Comparison of ENCODE assay signal across 9 mouse cellular contexts in the genomic region with DNA sequence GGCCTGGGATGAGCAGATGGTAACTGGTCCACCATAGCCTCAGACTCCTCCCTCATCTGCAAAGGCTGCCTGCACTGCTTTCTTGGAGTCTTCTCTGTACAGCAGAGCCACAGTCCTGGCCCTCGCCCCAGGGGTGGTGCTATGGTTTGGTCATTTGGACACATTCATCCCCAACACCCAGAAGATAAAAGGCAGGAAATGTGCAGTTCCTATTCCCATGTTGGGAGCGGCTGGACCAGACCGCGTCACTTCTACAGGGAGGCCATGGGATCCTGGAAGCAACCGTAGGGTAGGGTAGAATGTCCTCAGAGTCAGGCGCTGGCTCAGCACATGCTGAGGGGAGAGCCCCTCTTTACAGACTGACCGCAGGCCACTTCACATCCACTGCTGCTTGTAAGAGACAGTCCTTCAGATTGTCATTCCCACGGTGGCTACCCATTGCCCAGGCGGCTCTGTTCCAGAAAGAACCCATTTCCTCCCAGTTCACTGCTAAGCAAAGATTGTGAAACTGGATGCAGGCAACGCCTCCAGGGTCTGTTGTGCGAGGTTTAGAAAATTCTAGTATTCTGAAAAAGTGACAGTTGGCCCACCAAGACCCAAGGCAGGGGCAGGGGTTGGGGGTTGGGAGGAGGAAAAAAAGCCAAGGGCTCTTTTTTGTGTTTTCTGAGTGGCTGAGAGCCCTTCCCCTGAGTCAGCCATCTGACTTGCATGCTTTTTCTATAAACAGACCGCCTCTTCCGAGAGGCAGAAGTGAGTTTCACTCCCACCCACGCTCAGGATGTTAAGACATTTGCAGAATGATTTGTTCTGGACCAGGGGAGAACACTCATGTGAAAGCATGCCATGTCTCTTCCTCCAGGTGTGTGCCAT. TPM values are rescaled to one million over a fixed set of nuclear protein-coding genes. Genes with fewer than 3 reads are reported as not detected.
DNase-seq lines count a peak whose midpoint lies in the region; ATAC-seq and TF ChIP-seq lines count a peak whose summit lies in the region.
"Had no signal": no experiment of that assay in that cellular context is flagged by ENCODE, and none has a peak within 500 bp of the region (broad histone marks: within the 10 kb centered on the region; RNA-seq: fewer than 3 reads in every experiment).

No protein-coding gene starts in this region.

- peaks cover 17% of the 10 kb centered on the region for H3K4me1 ChIP-seq in cortical plate, adult 2 months (ENCODE audit: control insufficient read depth, insufficient read depth, low read length)
- H3K4me1 ChIP-seq in heart, embryonic 14.5 days (ENCODE audit: control insufficient read depth in 2 of 2, insufficient read depth in 2 of 2, low read length in 2 of 2): peaks cover 39 to 67% of the 10 kb centered on the region in 2 experiments
- H3K4me1 ChIP-seq in cerebellum, adult 2 months (ENCODE audit: control insufficient read depth, insufficient read depth, low read length): no peaks in the 10 kb centered on the region; the same call in 1 of the 2 replicates

- H3K27me3 ChIP-seq in heart, embryonic 14.5 days (ENCODE audit: control insufficient read depth, insufficient read depth, low read length): no peaks in the 10 kb centered on the region
- no peaks in the 10 kb centered on the region for H3K27me3 ChIP-seq in myocyte (ENCODE audit: control insufficient read depth, insufficient read depth, insufficient read length)
- peaks cover 3% of the 10 kb centered on the region; the same call in 1 of the 2 replicates for H3K27me3 ChIP-seq in cerebellum, adult 2 months (ENCODE audit: control insufficient read depth, insufficient read depth, low read length)
- H3K27me3 ChIP-seq: limb, embryonic 13.5 days had no signal

- H3K79me2 ChIP-seq in myocyte (ENCODE audit: control insufficient read depth, insufficient read depth): no peaks in the 10 kb centered on the region

- peak; percentile 14; the same call in 1 of the 2 replicates for ATAC-seq in heart, embryonic 14.5 days (ENCODE audit: insufficient number of reproducible peaks, insufficient read depth, low FRiP score, low read depth)

- peak overlapping the region; percentile 21 for H3K4me2 ChIP-seq in heart, embryonic 14.5 days (ENCODE audit: low read length)
- peak overlapping the region; percentile 95 for H3K4me2 ChIP-seq in myocyte (ENCODE audit: low read depth)
- H3K4me2 ChIP-seq: limb, embryonic 13.5 days had no signal

- WGBS in heart, embryonic 14.5 days: 56% methylated on average over 14 of the region's 14 CpGs
- 85% methylated on average over 14 of the region's 14 CpGs for WGBS in cerebellum, adult 2 months

- no peaks in the 10 kb centered on the region for H3K9me3 ChIP-seq in heart, embryonic 14.5 days (ENCODE audit: control insufficient read depth, low read length)
- H3K9me3 ChIP-seq: limb, embryonic 13.5 days had no signal

- no peaks in the 10 kb centered on the region for H3K36me3 ChIP-seq in heart, embryonic 14.5 days (ENCODE audit: control insufficient read depth, insufficient read depth, low read length)
- H3K36me3 ChIP-seq in myocyte (ENCODE audit: control insufficient read depth, insufficient read depth): no peaks in the 10 kb centered on the region
- H3K36me3 ChIP-seq: limb, embryonic 13.5 days had no signal

- peak; percentile 49 for DNase-seq in CD4-positive helper T cell, adult 2 months (ENCODE audit: low read depth, low spot score)
- DNase-seq in layer of hippocampus, adult 2 months (ENCODE audit: low spot score in 2 of 2): peak; percentile 63 to 85
- no peak for DNase-seq in cerebellum, adult 2 months
- DNase-seq in thymus, postnatal 10 days (ENCODE audit: low spot score in 2 of 2): no peak
- no peak for DNase-seq in spleen, postnatal 36 days (ENCODE audit: low spot score in 2 of 2)

- no peak for TF ChIP-seq CTCF in cortical plate, adult 2 months (IDR thresholded peaks at IDR 0.05; ENCODE audit: extremely low read depth, insufficient read depth, low read length)
- TF ChIP-seq CTCF in layer of hippocampus, adult 2 months (conservative IDR thresholded peaks at IDR 0.05): no peak
- no peak for TF ChIP-seq CTCF in cerebellum, adult 2 months (IDR thresholded peaks at IDR 0.05; ENCODE audit: borderline replicate concordance, insufficient read depth, low read depth, low read length)

- H3K27ac ChIP-seq in cortical plate, adult 2 months (ENCODE audit: insufficient read depth, low read length): peak overlapping the region; percentile 92
- H3K27ac ChIP-seq in heart, embryonic 14.5 days (replicated peaks in 1 of 2; ENCODE audit: control insufficient read depth in 1 of 2, insufficient read depth in 1 of 2, low read depth in 2 of 2, low read length in 2 of 2): peak overlapping the region; percentile 55 to 59
- peak overlapping the region; percentile 93 for H3K27ac ChIP-seq in layer of hippocampus, adult 2 months
- no peak overlapping the region for H3K27ac ChIP-seq in cerebellum, adult 2 months (ENCODE audit: insufficient read depth, low read length)
- H3K27ac ChIP-seq: limb, embryonic 13.5 days had no signal

- no peak for TF ChIP-seq POLR2A in cortical plate, adult 2 months (IDR thresholded peaks at IDR 0.05; ENCODE audit: extremely low read depth, insufficient read depth, low read length)
- peak; percentile 63 for TF ChIP-seq POLR2A in myocyte (IDR thresholded peaks at IDR 0.05; ENCODE audit: insufficient read length, low read depth)
- TF ChIP-seq POLR2A in cerebellum, adult 2 months (IDR thresholded peaks at IDR 0.05; ENCODE audit: borderline replicate concordance, insufficient read depth, low read length): no peak

- H3K9ac ChIP-seq in heart, embryonic 14.5 days (ENCODE audit: low read length): no peak overlapping the region
- H3K9ac ChIP-seq: limb, embryonic 13.5 days had no signal

- no peak overlapping the region for H3ac ChIP-seq in myocyte (ENCODE audit: control insufficient read depth, insufficient read length)

- H3K4me3 ChIP-seq in cortical plate, adult 2 months (ENCODE audit: insufficient read depth, low read length): no peak overlapping the region
- no peak overlapping the region for H3K4me3 ChIP-seq in heart, embryonic 14.5 days (ENCODE audit: control insufficient read depth in 1 of 2, insufficient read depth in 1 of 2, low read depth in 1 of 2, low read length in 2 of 2)
- no peak overlapping the region for H3K4me3 ChIP-seq in layer of hippocampus, adult 2 months
- peak overlapping the region; percentile 8 for H3K4me3 ChIP-seq in myocyte
- no peak overlapping the region for H3K4me3 ChIP-seq in cerebellum, adult 2 months (replicated peaks; ENCODE audit: insufficient read depth, low read depth, low read length)
- H3K4me3 ChIP-seq: limb, embryonic 13.5 days had no signal

TF ChIP-seq in myocyte, 11 proteins besides CTCF, POLR2A, EP300 and RAD21:
- TF ChIP-seq USF1 (IDR thresholded peaks at IDR 0.05; ENCODE audit: low read depth): no peak
- TF ChIP-seq POLR2AphosphoS2 (IDR thresholded peaks at IDR 0.05; ENCODE audit: insufficient read length, low read depth): peak; percentile 59
- TF ChIP-seq TCF3 (IDR thresholded peaks at IDR 0.05; ENCODE audit: insufficient read length, low read depth): no peak
- peak in 1 of 3 experiments; percentile 20 for TF ChIP-seq MYOD1 (IDR thresholded peaks at IDR 0.05; ENCODE audit: control insufficient read depth in 1 of 3, insufficient read length in 2 of 3, low read depth in 2 of 3)
- peak in 1 of 3 experiments; percentile 0 for TF ChIP-seq MYOG (IDR thresholded peaks at IDR 0.05; ENCODE audit: control insufficient read depth in 1 of 3, insufficient read depth in 1 of 3, insufficient read length in 2 of 3, low read depth in 2 of 3)
- 0 out of 2 replicates have a peak, but pooled peaks have one; percentile 20 for TF ChIP-seq CEBPB (IDR thresholded peaks at IDR 0.05; ENCODE audit: insufficient read depth, poor library complexity, severe bottlenecking)
- TF ChIP-seq REST (IDR thresholded peaks at IDR 0.05; ENCODE audit: insufficient read depth, insufficient read length): no peak
- no peak for TF ChIP-seq SRF (IDR thresholded peaks at IDR 0.05; ENCODE audit: control insufficient read depth, insufficient read length, low read depth)
- TF ChIP-seq E2F4 (IDR thresholded peaks at IDR 0.05; ENCODE audit: insufficient read depth): no peak

RNA-seq across cellular contexts. Expression of a gene that starts 12.3 kb away (rescaled TPM):
- 0.13 and 0.23 TPM in 2 replicates for polyA plus RNA-seq in cortical plate, adult 2 months (2012; rRNA removed)
- polyA plus RNA-seq in heart, embryonic 14.5 days (2014; fragmentation: Nextera tagmentation; extraction: Ambion mirVana): 0.09 TPM in 1 of 2 replicates, not detected in the other
- under 1 TPM; 0.42 to 0.54 TPM for total RNA-seq in layer of hippocampus, adult 2 months (2021)
- 391 TPM for polyA plus RNA-seq in myocyte (2012; fragmentation: generic; extraction: Trizol)
- polyA plus RNA-seq in cerebellum, adult 2 months (2012; rRNA removed): 0.03 and 0.08 TPM in 2 replicates

Comparison
In these comparisons a context has a peak if more than half of its experiments do, and no peak if none do; other contexts are left out.
1. DNase-seq: peak in CD4-positive helper T cell, adult 2 months (single experiment) and layer of hippocampus, adult 2 months (2 of 2); none in cerebellum, adult 2 months (0 of 2), thymus, postnatal 10 days (0 of 2) and spleen, postnatal 36 days (0 of 2).
2. RNA of a gene that starts 12.3 kb away (polyA plus RNA-seq): 391 TPM in myocyte (single experiment); 0.13 to 0.23 TPM in cortical plate, adult 2 months, 0.09 TPM in heart, embryonic 14.5 days and 0.03 to 0.08 TPM in cerebellum, adult 2 months; every median in the first group is over 100 times any median in the second.